Mouse (Mus musculus) E14TG2a.4 (cell line): ENCODE measurements around the gene Gng13.

ENCODE experiments used
- CTCF ChIP-seq: conservative IDR thresholded peaks from 2 replicates; pipeline ENCODE4 v1.5.1; 2014; ENCODE audit warnings: low read length
- NANOG ChIP-seq: IDR thresholded peaks from 2 replicates; pipeline ENCODE4 v1.6.1; 2014; ENCODE audit warnings: borderline replicate concordance, low read length, mixed read lengths
- POU5F1 ChIP-seq: IDR thresholded peaks from 2 replicates; pipeline ENCODE4 v1.6.1; 2014; ENCODE audit warnings: low read length, borderline replicate concordance

GRCm38 (mm10) chr17:25716711-25717637 lies at the start of gene Gng13:
- TF ChIP-seq CTCF (no peak), NANOG (no peak), POU5F1 (no peak)
